Mouse (Mus musculus) neutrophil, adult 5-6 weeks (primary cell): ENCODE measurements around the gene Ndufaf4. TPM values are rescaled to one million over a fixed set of nuclear protein-coding genes. Genes with fewer than 3 reads are reported as not detected.
A peak's percentile ranks its signal among the peaks of the same experiment; 100 is the strongest.
"Not testable (repeated sequence)": the region's sequence is repeated elsewhere in the genome, so short reads cannot be mapped to it uniquely, and the experiment has no call there.

ENCODE experiments used
- ATAC-seq: fragments of 151-379, 151-347 bp; 2 replicates; pipeline ENCODE4 v1.8.0; 2017; ENCODE audit warnings: mild to moderate bottlenecking, moderate TSS enrichment; ENCODE audit not compliant: insufficient number of reproducible peaks, poor library complexity, low FRiP score, severe bottlenecking; ENCODE audit errors: extremely low read depth
- total RNA-seq: library from RNA; stranded (forward); fragments of 200-1000 nt; gene quantifications from 2 replicates; pipeline ENCODE4 v1.2.3, GENCODE M21; 2017

The Ndufaf4 gene
- total RNA-seq, result 9.0 and 10.6 TPM in 2 replicates

- peak; percentile 93 for ATAC-seq
Observed at GRCm38 (mm10) chr4:24897851-24898515, at the start of gene Ndufaf4. Ndufaf4 (plus strand) TSS chr4:24898083.

DNA sequence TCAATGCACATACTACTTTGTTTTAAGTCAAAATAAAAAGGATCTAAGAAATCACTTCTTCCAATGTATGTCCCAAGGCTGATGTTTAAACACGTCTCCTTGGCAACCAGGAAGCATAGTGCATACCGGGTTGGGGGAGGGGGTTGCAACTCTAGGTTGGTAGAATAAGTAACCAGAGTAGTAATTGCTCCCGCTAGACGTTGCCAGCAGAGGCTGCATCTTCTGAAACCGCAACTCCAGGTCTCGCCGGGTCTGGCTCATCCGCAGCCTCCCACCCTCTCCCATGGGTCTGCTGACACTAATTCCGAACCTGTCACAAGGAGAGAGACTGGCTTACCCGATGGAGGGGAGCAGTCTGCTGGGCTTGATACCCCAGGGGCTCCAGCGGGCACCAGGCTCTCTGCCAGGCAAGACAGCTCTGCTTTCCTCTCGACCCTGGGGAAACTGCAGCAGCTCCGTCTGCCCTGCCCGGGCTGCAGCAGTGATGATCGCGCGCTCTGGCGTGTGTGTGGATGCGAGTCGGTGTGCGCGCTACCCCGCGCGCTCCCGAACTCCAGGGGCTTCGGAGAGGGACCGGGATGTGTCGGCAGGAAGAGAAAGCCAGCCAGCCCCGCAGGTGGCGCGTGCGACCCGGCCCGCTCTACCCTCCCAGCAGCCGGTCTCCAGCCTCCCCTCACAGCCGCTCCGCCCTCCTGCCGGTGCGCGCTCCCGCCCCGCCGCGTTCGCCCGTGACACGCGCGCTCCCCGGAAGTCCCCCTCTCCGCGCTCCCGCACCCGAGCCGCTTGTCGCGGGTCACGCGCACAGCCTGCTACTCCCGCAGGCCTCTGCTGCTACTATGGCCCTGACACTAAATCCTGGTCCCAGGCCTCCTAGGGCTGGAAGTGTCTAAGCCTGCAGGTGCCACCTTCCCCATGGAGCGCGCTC, 47.2 kb upstream of the Ndufaf4 start, which contains the start of gene Klhl32:
Gene Klhl32 (minus strand): TSS at position 724 of the 925 bp plus-strand sequence.
- ATAC-seq, result no peak

DNA sequence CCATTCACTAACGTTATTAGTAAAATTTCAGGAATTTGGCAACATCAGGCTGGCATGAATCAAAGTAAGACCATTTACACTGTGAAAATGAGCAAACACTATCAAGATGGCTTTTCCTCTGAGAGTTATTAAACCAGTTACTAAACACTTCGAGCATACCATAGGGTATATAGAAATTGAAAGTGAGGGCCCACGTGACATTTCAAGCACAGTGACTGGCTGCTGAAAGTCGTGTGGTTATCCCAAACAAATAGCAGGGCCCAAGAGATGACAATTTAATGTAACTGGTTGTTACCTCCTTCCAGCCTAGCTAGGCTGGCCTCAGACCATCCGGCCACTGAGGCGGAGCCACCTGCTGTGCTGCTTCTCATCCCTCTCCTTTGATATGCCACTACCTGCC, 32.2 kb upstream of the Ndufaf4 start:
- ATAC-seq, result no peak

GRCm38 (mm10) chr4:24869230-24869629, 28.7 kb upstream of the Ndufaf4 start:
- no peak for ATAC-seq

DNA sequence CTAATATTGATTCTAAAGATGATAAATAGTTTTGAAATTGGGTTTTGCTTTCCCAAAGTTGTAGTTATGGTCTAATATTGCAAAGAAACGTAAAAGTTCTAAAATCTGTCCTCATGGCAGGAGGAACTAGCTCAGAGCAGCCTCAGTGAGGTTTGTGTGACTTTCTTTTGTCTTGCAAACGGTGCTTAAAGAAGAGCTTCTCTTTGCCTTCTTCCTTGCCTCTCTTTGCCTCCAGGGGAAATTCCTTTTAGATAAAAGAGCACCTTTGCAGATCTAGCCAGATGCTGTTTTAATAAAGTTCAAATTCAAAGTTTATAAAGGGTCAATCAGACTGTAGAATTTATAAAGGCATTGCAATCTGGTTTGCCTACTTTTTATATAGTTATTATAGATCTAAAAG, 8.5 kb upstream of the Ndufaf4 start:
- ATAC-seq, result not testable (repeated sequence)

DNA sequence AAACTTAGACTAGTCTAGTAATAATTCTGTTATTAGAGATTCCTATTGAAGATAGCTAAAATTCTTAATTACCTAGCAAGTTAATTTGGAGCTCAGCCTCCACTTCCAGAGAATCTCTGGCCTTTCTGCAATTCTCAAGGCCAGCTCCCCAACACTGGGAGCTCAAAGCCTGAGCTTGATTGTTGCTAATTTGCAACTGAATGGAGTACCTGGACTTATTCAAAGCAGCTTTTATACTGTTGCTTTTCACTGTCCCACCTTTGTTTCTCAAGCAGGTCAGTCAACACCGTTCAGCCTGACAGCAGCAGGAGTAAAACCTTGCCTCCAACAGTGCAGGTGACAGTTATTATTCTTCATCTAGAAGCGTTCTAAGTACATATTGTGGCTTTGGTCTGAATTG, 5.6 kb upstream of the Ndufaf4 start:
- not testable (repeated sequence) for ATAC-seq

DNA sequence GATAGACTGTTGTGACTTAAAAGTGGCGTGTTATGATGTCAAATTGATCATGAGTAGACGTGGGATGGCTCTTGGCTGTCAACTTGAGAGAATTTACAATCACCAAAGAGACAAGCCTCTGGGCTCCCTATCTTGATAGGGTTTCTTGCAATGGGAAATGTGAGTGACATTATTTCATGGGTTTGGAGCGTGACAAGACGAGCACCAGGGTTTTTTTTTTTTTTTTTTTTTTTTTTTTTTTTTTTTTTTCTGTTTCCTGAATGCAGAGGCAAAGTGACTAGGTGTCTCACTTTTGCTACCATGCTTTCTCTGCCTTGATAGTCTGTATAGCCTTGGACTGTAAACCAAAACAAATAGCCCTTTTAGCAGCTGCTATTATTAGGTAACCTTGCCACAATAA, 3.3 kb upstream of the Ndufaf4 start:
- ATAC-seq, result no peak

- peak; percentile 55; the same call in 1 of the 2 replicates for ATAC-seq
Observed at GRCm38 (mm10) chr4:24896829-24897228, 1.1 kb upstream of the Ndufaf4 start.

GRCm38 (mm10) chr4:24897351-24897750, 532 bp upstream of the Ndufaf4 start:
- no peak for ATAC-seq

- ATAC-seq, result no peak
Observed at GRCm38 (mm10) chr4:24898636-24899035, 753 bp downstream of the Ndufaf4 start.

- no peak for ATAC-seq
Observed at GRCm38 (mm10) chr4:24899146-24899545, 1.3 kb downstream of the Ndufaf4 start.

DNA sequence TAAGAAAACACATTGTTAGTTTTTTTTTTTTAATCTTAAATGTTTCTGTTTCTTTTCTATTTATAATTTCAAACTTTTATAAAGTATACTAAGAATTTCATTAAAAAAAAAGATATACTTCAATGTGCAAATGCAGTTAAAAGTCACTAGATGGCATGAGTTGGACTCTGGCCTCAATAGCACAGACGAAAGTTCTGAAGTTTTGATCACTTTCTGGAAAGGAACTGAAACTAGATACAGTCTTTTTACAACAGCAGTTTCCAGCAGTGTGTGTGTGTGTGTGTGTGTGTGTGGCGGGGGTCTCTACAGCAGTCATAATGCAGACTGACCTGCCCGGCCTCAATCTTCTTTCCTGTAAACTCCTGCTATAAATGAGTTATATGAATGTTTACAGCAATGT, 9.9 kb downstream of the Ndufaf4 start:
- no peak for ATAC-seq

DNA sequence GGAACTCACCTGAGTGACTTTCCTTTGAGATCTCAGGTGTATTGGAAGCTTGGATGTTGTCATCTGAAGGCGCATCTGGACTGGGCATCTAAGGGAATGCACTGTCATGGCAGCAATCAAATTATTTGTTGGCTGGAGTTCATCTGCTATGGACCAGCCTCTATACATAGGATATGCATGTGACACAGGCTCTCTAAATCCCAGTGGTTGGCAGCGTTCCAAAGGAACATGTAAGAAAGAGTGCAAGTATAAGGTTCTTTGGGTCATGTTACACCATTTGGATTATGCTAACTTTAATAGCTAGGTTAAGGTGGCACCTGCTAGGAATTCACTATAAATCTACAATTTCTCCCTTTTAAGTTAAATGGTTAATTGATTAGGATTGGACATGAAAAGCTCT, 17.7 kb downstream of the Ndufaf4 start:
- no peak for ATAC-seq

- ATAC-seq, result no peak
Observed at GRCm38 (mm10) chr4:24920006-24920577, 22.2 kb downstream of the Ndufaf4 start.

GRCm38 (mm10) chr4:24924726-24925125, 26.8 kb downstream of the Ndufaf4 start:
- no peak for ATAC-seq

- ATAC-seq, result no peak
Observed at GRCm38 (mm10) chr4:24928260-24928780, 30.4 kb downstream of the Ndufaf4 start.

GRCm38 (mm10) chr4:24928926-24929325, 31.0 kb downstream of the Ndufaf4 start:
- ATAC-seq, result no peak

DNA sequence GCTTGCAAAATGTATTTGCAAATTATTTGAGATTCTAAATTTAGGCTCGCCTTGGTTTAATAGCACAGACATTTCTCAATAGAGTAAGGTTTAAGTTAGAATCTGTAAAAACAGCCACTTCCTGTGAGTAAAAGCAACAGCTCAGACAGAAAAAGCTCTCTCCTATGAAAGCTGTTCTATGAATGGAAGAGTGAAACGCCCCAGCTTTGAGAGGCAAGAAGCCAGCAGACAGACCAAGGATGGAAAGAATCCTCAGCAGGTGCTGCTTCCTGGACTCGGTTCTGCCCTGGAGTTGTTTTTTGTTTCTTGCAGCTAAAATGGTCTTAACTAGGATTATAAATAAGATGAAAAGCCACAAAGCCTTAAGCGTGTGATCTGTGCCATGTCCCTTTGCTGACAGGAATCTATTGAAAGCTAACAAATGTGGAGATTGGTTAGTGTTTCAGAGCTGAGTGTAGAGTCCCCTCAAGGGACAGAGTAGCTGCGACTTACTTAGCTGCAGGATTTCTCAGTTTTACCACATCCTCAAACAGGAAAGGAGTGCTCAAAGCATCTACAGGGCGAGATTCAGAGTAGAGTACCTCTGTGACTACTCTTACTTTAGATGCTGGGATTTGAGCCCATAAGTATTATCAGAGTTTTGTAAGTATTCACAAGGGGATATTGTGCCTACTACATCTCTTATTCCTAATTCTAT, 45.0 kb downstream of the Ndufaf4 start:
- no peak for ATAC-seq
